Mouse (Mus musculus): Measurements from ENCODE around the gene Gsk3b. TPM values are rescaled to one million over a fixed set of nuclear protein-coding genes. Genes with fewer than 3 reads are reported as not detected.

Gene Gsk3b
- total and polyA plus RNA-seq, 2 experiments = 4.8 to 11.8 TPM

GRCm38 (mm10) chr16:38092598-38092997 lies 3.8 kb downstream of the Gsk3b start:
- peak overlapping the region; percentile 28; the same call in 1 of the 2 replicates for H3K27ac ChIP-seq (replicated peaks; ENCODE audit: insufficient read depth, low read depth, low read length)
- no peak for TF ChIP-seq POLR2A (IDR thresholded peaks at IDR 0.05; ENCODE audit: extremely low read depth, insufficient read depth, low read length)
- TF ChIP-seq CTCF (IDR thresholded peaks at IDR 0.05; ENCODE audit: low read depth, low read length) = no peak
- WGBS = 8% methylated on average over 4 of the region's 4 CpGs
- H3K4me1 ChIP-seq (ENCODE audit: control insufficient read depth, insufficient read depth, low read length) = peaks cover 20% of the 10 kb centered on the region
- H3K36me3 ChIP-seq (ENCODE audit: control insufficient read depth, insufficient read depth, low read length) = no peaks in the 10 kb centered on the region
- no peaks in the 10 kb centered on the region for H3K27me3 ChIP-seq (ENCODE audit: control insufficient read depth, insufficient read depth, low read length)
- H3K9ac ChIP-seq (ENCODE audit: low read depth, low read length) = peak overlapping the region; percentile 55
- peaks cover 21% of the 10 kb centered on the region; the same call in 1 of the 2 replicates for H3K79me2 ChIP-seq (ENCODE audit: control insufficient read depth, insufficient read depth, low read length)
- DNase-seq (ENCODE audit: extremely low read depth, low read depth, low spot score) = peak; percentile 47
- peak overlapping the region; percentile 41 for H3K4me3 ChIP-seq (ENCODE audit: insufficient read depth, low read depth, low read length)

- DNase-seq (ENCODE audit: extremely low read depth, low read depth, low spot score) = no peak
- H3K36me3 ChIP-seq (ENCODE audit: control insufficient read depth, insufficient read depth, low read length) = peaks cover 3% of the 10 kb centered on the region; the same call in 1 of the 2 replicates
- TF ChIP-seq CTCF (IDR thresholded peaks at IDR 0.05; ENCODE audit: low read depth, low read length) = no peak
- TF ChIP-seq POLR2A (IDR thresholded peaks at IDR 0.05; ENCODE audit: extremely low read depth, insufficient read depth, low read length) = no peak
- H3K27ac ChIP-seq (replicated peaks; ENCODE audit: insufficient read depth, low read depth, low read length) = no peak overlapping the region
- no peaks in the 10 kb centered on the region for H3K27me3 ChIP-seq (ENCODE audit: control insufficient read depth, insufficient read depth, low read length)
- no peak overlapping the region for H3K9ac ChIP-seq (ENCODE audit: low read depth, low read length)
- H3K79me2 ChIP-seq (ENCODE audit: control insufficient read depth, insufficient read depth, low read length) = peaks cover 36% of the 10 kb centered on the region; the same call in 1 of the 2 replicates
- H3K4me1 ChIP-seq (ENCODE audit: control insufficient read depth, insufficient read depth, low read length) = peaks cover 29% of the 10 kb centered on the region
- H3K4me3 ChIP-seq (ENCODE audit: insufficient read depth, low read depth, low read length) = no peak overlapping the region
- 66% methylated on average over 5 of the region's 5 CpGs for WGBS
Measured at GRCm38 (mm10) chr16:38095181-38095851, 6.5 kb downstream of the Gsk3b start.

DNA sequence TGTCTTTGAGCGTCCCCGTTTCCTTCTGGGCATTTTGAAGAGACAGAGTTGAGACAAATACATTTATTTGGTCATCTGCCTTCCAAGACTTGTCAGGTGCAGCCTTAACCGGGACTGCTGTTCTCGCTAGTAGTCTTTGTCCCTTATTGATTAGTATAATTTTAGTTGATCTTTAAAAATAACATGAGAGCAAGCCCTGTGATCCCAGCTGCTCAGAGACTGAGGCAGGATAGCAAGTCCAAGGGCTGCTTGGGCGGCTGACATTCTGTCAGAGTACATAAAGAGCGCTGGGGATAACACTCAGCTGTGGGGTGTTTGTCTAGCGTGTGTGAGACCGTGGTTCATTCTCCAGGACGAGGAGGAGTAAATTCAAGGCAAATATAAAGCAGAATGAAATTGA lies 8.7 kb downstream of the Gsk3b start:
- peak; percentile 92 for DNase-seq (ENCODE audit: extremely low read depth, low read depth, low spot score)
- no peak overlapping the region for H3K9ac ChIP-seq (ENCODE audit: low read depth, low read length)
- H3K4me1 ChIP-seq (ENCODE audit: control insufficient read depth, insufficient read depth, low read length) = peaks cover 38% of the 10 kb centered on the region
- TF ChIP-seq POLR2A (IDR thresholded peaks at IDR 0.05; ENCODE audit: extremely low read depth, insufficient read depth, low read length) (no peak), CTCF (IDR thresholded peaks at IDR 0.05; ENCODE audit: low read depth, low read length) (no peak)
- WGBS = 26% methylated on average over 9 of the region's 9 CpGs
- H3K4me3 ChIP-seq (ENCODE audit: insufficient read depth, low read depth, low read length) = no peak overlapping the region
- peak overlapping the region; percentile 77 for H3K27ac ChIP-seq (replicated peaks; ENCODE audit: insufficient read depth, low read depth, low read length)
- peaks cover 49% of the 10 kb centered on the region for H3K79me2 ChIP-seq (ENCODE audit: control insufficient read depth, insufficient read depth, low read length)
- no peaks in the 10 kb centered on the region for H3K27me3 ChIP-seq (ENCODE audit: control insufficient read depth, insufficient read depth, low read length)
- H3K36me3 ChIP-seq (ENCODE audit: control insufficient read depth, insufficient read depth, low read length) = peaks cover 5% of the 10 kb centered on the region

GRCm38 (mm10) chr16:38099325-38099724 lies 10.5 kb downstream of the Gsk3b start:
- H3K27ac ChIP-seq (replicated peaks; ENCODE audit: insufficient read depth, low read depth, low read length) = no peak overlapping the region
- no peak overlapping the region for H3K4me3 ChIP-seq (ENCODE audit: insufficient read depth, low read depth, low read length)
- no peak overlapping the region for H3K9ac ChIP-seq (ENCODE audit: low read depth, low read length)
- peaks cover 54% of the 10 kb centered on the region for H3K79me2 ChIP-seq (ENCODE audit: control insufficient read depth, insufficient read depth, low read length)
- DNase-seq (ENCODE audit: extremely low read depth, low read depth, low spot score) = no peak
- H3K36me3 ChIP-seq (ENCODE audit: control insufficient read depth, insufficient read depth, low read length) = peaks cover 5% of the 10 kb centered on the region
- no peak for TF ChIP-seq CTCF (IDR thresholded peaks at IDR 0.05; ENCODE audit: low read depth, low read length)
- TF ChIP-seq POLR2A (IDR thresholded peaks at IDR 0.05; ENCODE audit: extremely low read depth, insufficient read depth, low read length) = no peak
- peaks cover 36% of the 10 kb centered on the region for H3K4me1 ChIP-seq (ENCODE audit: control insufficient read depth, insufficient read depth, low read length)
- no peaks in the 10 kb centered on the region for H3K27me3 ChIP-seq (ENCODE audit: control insufficient read depth, insufficient read depth, low read length)

GRCm38 (mm10) chr16:38100569-38100968 lies 11.8 kb downstream of the Gsk3b start:
- Histone ChIP-seq H3K4me1 (ENCODE audit: control insufficient read depth, insufficient read depth, low read length) (peaks cover 36% of the 10 kb centered on the region), H3K36me3 (ENCODE audit: control insufficient read depth, insufficient read depth, low read length) (peaks cover 5% of the 10 kb centered on the region), H3K27ac (replicated peaks; ENCODE audit: insufficient read depth, low read depth, low read length) (peak overlapping the region; percentile 47), H3K9ac (ENCODE audit: low read depth, low read length) (no peak overlapping the region), H3K27me3 (ENCODE audit: control insufficient read depth, insufficient read depth, low read length) (no peaks in the 10 kb centered on the region), H3K79me2 (ENCODE audit: control insufficient read depth, insufficient read depth, low read length) (peaks cover 53% of the 10 kb centered on the region), H3K4me3 (ENCODE audit: insufficient read depth, low read depth, low read length) (no peak overlapping the region)
- peak; percentile 72 for DNase-seq (ENCODE audit: extremely low read depth, low read depth, low spot score)
- TF ChIP-seq POLR2A (IDR thresholded peaks at IDR 0.05; ENCODE audit: extremely low read depth, insufficient read depth, low read length) (no peak), CTCF (IDR thresholded peaks at IDR 0.05; ENCODE audit: low read depth, low read length) (no peak)
- WGBS = 12% methylated on average over 2 of the region's 2 CpGs

GRCm38 (mm10) chr16:38105453-38105852 lies 16.7 kb downstream of the Gsk3b start:
- no peaks in the 10 kb centered on the region for H3K27me3 ChIP-seq (ENCODE audit: control insufficient read depth, insufficient read depth, low read length)
- WGBS = 79% methylated on average over 2 of the region's 2 CpGs
- peaks cover 2% of the 10 kb centered on the region for H3K36me3 ChIP-seq (ENCODE audit: control insufficient read depth, insufficient read depth, low read length)
- TF ChIP-seq POLR2A (IDR thresholded peaks at IDR 0.05; ENCODE audit: extremely low read depth, insufficient read depth, low read length) (no peak), CTCF (IDR thresholded peaks at IDR 0.05; ENCODE audit: low read depth, low read length) (no peak)
- H3K9ac ChIP-seq (ENCODE audit: low read depth, low read length) = no peak overlapping the region
- no peak overlapping the region for H3K4me3 ChIP-seq (ENCODE audit: insufficient read depth, low read depth, low read length)
- peaks cover 55% of the 10 kb centered on the region for H3K79me2 ChIP-seq (ENCODE audit: control insufficient read depth, insufficient read depth, low read length)
- H3K27ac ChIP-seq (replicated peaks; ENCODE audit: insufficient read depth, low read depth, low read length) = no peak overlapping the region
- DNase-seq (ENCODE audit: extremely low read depth, low read depth, low spot score) = no peak
- H3K4me1 ChIP-seq (ENCODE audit: control insufficient read depth, insufficient read depth, low read length) = peaks cover 25% of the 10 kb centered on the region

Measured in liver, adult 2 months (tissue).